Mouse (Mus musculus) myocyte (in vitro differentiated cells): ENCODE data around the gene Fam178b. TPM values are rescaled to one million over a fixed set of nuclear protein-coding genes. Genes with fewer than 3 reads are reported as not detected.
A peak's percentile ranks its signal among the peaks of the same experiment; 100 is the strongest.

Experiments
- H3K27me3 ChIP-seq: one replicate; pipeline ENCODE4 v1.6.1; 2011; ENCODE audit not compliant: control insufficient read depth, insufficient read depth, insufficient read length
- H3K36me3 ChIP-seq: one replicate; pipeline ENCODE4 v1.6.1; 2011; ENCODE audit not compliant: control insufficient read depth, insufficient read depth
- H3K4me2 ChIP-seq: one replicate; pipeline ENCODE4 v1.6.1; 2011; ENCODE audit warnings: low read depth, control low read depth
- H3K4me3 ChIP-seq: one replicate; pipeline ENCODE4 v1.5.1; 2011; ENCODE audit warnings: mild to moderate bottlenecking, control low read depth, moderate library complexity
- H3K79me2 ChIP-seq: one replicate; pipeline ENCODE4 v1.6.1; 2011; ENCODE audit not compliant: control insufficient read depth, insufficient read depth
- H3ac ChIP-seq: one replicate; pipeline ENCODE4 v1.6.1; 2011; ENCODE audit not compliant: control insufficient read depth, insufficient read length
- CEBPB ChIP-seq: IDR thresholded peaks from 2 replicates; pipeline ENCODE4 v1.6.1; 2011; ENCODE audit warnings: mild to moderate bottlenecking, moderate library complexity; ENCODE audit not compliant: poor library complexity, insufficient read depth, severe bottlenecking
- E2F4 ChIP-seq: IDR thresholded peaks from one replicate; pipeline ENCODE4 v1.6.1; 2011; ENCODE audit warnings: mild to moderate bottlenecking, control low read depth, moderate library complexity; ENCODE audit not compliant: insufficient read depth
- MAX ChIP-seq: IDR thresholded peaks from one replicate; pipeline ENCODE4 v1.6.1; 2011; ENCODE audit warnings: low read depth, mild to moderate bottlenecking, control low read depth
- MYOD1 ChIP-seq, 3 experiments: IDR thresholded peaks; one replicate each; pipeline ENCODE4 v1.6.1; 2011; ENCODE audit warnings: control low read depth in 2 of 3, low read depth in 2 of 3, mild to moderate bottlenecking in 2 of 3, moderate library complexity in 1 of 3; ENCODE audit not compliant: insufficient read length in 2 of 3, control insufficient read depth in 1 of 3
- MYOG ChIP-seq, 3 experiments: IDR thresholded peaks; one replicate each; pipeline ENCODE4 v1.6.1; 2011; ENCODE audit warnings: control low read depth in 2 of 3, low read depth in 2 of 3, mild to moderate bottlenecking in 2 of 3; ENCODE audit not compliant: insufficient read length in 2 of 3, control insufficient read depth in 1 of 3, insufficient read depth in 1 of 3
- POLR2A ChIP-seq: IDR thresholded peaks from one replicate; pipeline ENCODE4 v1.6.1; 2011; ENCODE audit warnings: low read depth, mild to moderate bottlenecking, control low read depth, moderate library complexity; ENCODE audit not compliant: insufficient read length
- POLR2AphosphoS2 ChIP-seq: IDR thresholded peaks from one replicate; pipeline ENCODE4 v1.6.1; 2011; ENCODE audit warnings: low read depth, control low read depth; ENCODE audit not compliant: insufficient read length
- REST ChIP-seq: IDR thresholded peaks from one replicate; pipeline ENCODE4 v1.6.1; 2011; ENCODE audit warnings: mild to moderate bottlenecking, control low read depth, moderate library complexity; ENCODE audit not compliant: insufficient read depth, insufficient read length
- SRF ChIP-seq: IDR thresholded peaks from one replicate; pipeline ENCODE4 v1.6.1; 2011; ENCODE audit warnings: low read depth; ENCODE audit not compliant: control insufficient read depth, insufficient read length
- TCF12 ChIP-seq: IDR thresholded peaks from one replicate; pipeline ENCODE4 v1.6.1; 2011; ENCODE audit warnings: mild to moderate bottlenecking, control low read depth; ENCODE audit not compliant: poor library complexity, insufficient read depth, severe bottlenecking
- TCF3 ChIP-seq: IDR thresholded peaks from one replicate; pipeline ENCODE4 v1.6.1; 2011; ENCODE audit warnings: low read depth, control low read depth; ENCODE audit not compliant: insufficient read length
- USF1 ChIP-seq: IDR thresholded peaks from one replicate; pipeline ENCODE4 v1.6.1; 2011; ENCODE audit warnings: low read depth, mild to moderate bottlenecking, control low read depth, moderate library complexity
- polyA plus RNA-seq: library from polyadenylated mRNA; unstranded; fragments of >200 nt; fragmentation: generic; extraction: Trizol; gene quantifications from one replicate; pipeline ENCODE4 v1.2.1, GENCODE M21; 2012; ENCODE audit warnings: missing spikeins

Gene Fam178b
- polyA plus RNA-seq, 1 experiment: 1.5 TPM

GRCm38 (mm10) chr1:36606951-36607350, 76.0 kb downstream of the Fam178b start:
- H3ac ChIP-seq: no peak overlapping the region
- peak overlapping the region; percentile 27 for H3K4me2 ChIP-seq
- no peak for TF ChIP-seq REST
- no peak for TF ChIP-seq SRF
- peak in 2 of 3 experiments; percentile 15 to 66 for TF ChIP-seq MYOG (IDR thresholded peaks at IDR 0.05; ENCODE audit: control insufficient read depth in 1 of 3, insufficient read depth in 1 of 3, insufficient read length in 2 of 3, low read depth in 2 of 3)
- TF ChIP-seq MAX: no peak
- no peak for TF ChIP-seq POLR2AphosphoS2
- no peak for TF ChIP-seq TCF12
- peak in 1 of 3 experiments; percentile 22 for TF ChIP-seq MYOD1 (IDR thresholded peaks at IDR 0.05; ENCODE audit: control insufficient read depth in 1 of 3, insufficient read length in 2 of 3, low read depth in 2 of 3)
- TF ChIP-seq CEBPB: no peak
- TF ChIP-seq TCF3: no peak
- no peak for TF ChIP-seq USF1
- no peak for TF ChIP-seq E2F4
- TF ChIP-seq POLR2A: no peak
- no peaks in the 10 kb centered on the region for H3K36me3 ChIP-seq
- no peak overlapping the region for H3K4me3 ChIP-seq
- H3K79me2 ChIP-seq: no peaks in the 10 kb centered on the region
- no peaks in the 10 kb centered on the region for H3K27me3 ChIP-seq

- Histone ChIP-seq H3K79me2 (no peaks in the 10 kb centered on the region), H3K4me3 (no peak overlapping the region), H3K4me2 (peak overlapping the region; percentile 45), H3K27me3 (no peaks in the 10 kb centered on the region), H3ac (no peak overlapping the region), H3K36me3 (no peaks in the 10 kb centered on the region)
- no peak for TF ChIP-seq MAX
- peak in 2 of 3 experiments; percentile 50 to 88 for TF ChIP-seq MYOD1 (IDR thresholded peaks at IDR 0.05; ENCODE audit: control insufficient read depth in 1 of 3, insufficient read length in 2 of 3, low read depth in 2 of 3)
- no peak for TF ChIP-seq REST
- TF ChIP-seq POLR2AphosphoS2: no peak
- no peak for TF ChIP-seq TCF12
- TF ChIP-seq MYOG (IDR thresholded peaks at IDR 0.05; ENCODE audit: control insufficient read depth in 1 of 3, insufficient read depth in 1 of 3, insufficient read length in 2 of 3, low read depth in 2 of 3): peak in 2 of 3 experiments; percentile 30 to 82
- no peak for TF ChIP-seq USF1
- no peak for TF ChIP-seq POLR2A
- TF ChIP-seq SRF: no peak
These were observed 78.5 kb downstream of the Fam178b start for GRCm38 (mm10) chr1:36604254-36605156.

GRCm38 (mm10) chr1:36603361-36603760, 79.6 kb downstream of the Fam178b start:
- no peak overlapping the region for H3ac ChIP-seq
- no peaks in the 10 kb centered on the region for H3K79me2 ChIP-seq
- H3K4me2 ChIP-seq: peak overlapping the region; percentile 45
- TF ChIP-seq MYOD1 (IDR thresholded peaks at IDR 0.05; ENCODE audit: control insufficient read depth in 1 of 3, insufficient read length in 2 of 3, low read depth in 2 of 3) (no peak), REST (no peak), E2F4 (no peak), TCF3 (no peak), TCF12 (no peak), SRF (no peak), POLR2AphosphoS2 (no peak), MYOG (IDR thresholded peaks at IDR 0.05; ENCODE audit: control insufficient read depth in 1 of 3, insufficient read depth in 1 of 3, insufficient read length in 2 of 3, low read depth in 2 of 3) (no peak), USF1 (no peak), CEBPB (no peak), POLR2A (no peak), MAX (no peak)
- H3K36me3 ChIP-seq: no peaks in the 10 kb centered on the region
- no peaks in the 10 kb centered on the region for H3K27me3 ChIP-seq
- no peak overlapping the region for H3K4me3 ChIP-seq

GRCm38 (mm10) chr1:36602271-36602670, 80.7 kb downstream of the Fam178b start:
- no peaks in the 10 kb centered on the region for H3K27me3 ChIP-seq

More at GRCm38 (mm10) chr1:36602271-36602670, 80.7 kb downstream of the Fam178b start:
- Histone ChIP-seq H3K4me3 (no peak overlapping the region), H3K4me2 (no peak overlapping the region), H3ac (no peak overlapping the region), H3K36me3 (no peaks in the 10 kb centered on the region), H3K79me2 (no peaks in the 10 kb centered on the region)
- no peak for TF ChIP-seq TCF3
- no peak for TF ChIP-seq TCF12
- no peak for TF ChIP-seq USF1
- no peak for TF ChIP-seq POLR2A
- TF ChIP-seq SRF: no peak
- TF ChIP-seq REST: no peak
- no peak for TF ChIP-seq CEBPB
- TF ChIP-seq E2F4: no peak
- no peak for TF ChIP-seq POLR2AphosphoS2
- no peak for TF ChIP-seq MYOD1 (IDR thresholded peaks at IDR 0.05; ENCODE audit: control insufficient read depth in 1 of 3, insufficient read length in 2 of 3, low read depth in 2 of 3)
- no peak for TF ChIP-seq MYOG (IDR thresholded peaks at IDR 0.05; ENCODE audit: control insufficient read depth in 1 of 3, insufficient read depth in 1 of 3, insufficient read length in 2 of 3, low read depth in 2 of 3)
- TF ChIP-seq MAX: no peak
